Mouse (Mus musculus): ENCODE data around the gene Chd1. TPM values are rescaled to one million over a fixed set of nuclear protein-coding genes. Genes with fewer than 3 reads are reported as not detected.
"Not testable (repeated sequence)": the region's sequence is repeated elsewhere in the genome, so short reads cannot be mapped to it uniquely, and the experiment has no call there.

Chd1 gene
- polyA plus RNA-seq, 1 experiment from 2014 or later = 48.6 TPM

DNA sequence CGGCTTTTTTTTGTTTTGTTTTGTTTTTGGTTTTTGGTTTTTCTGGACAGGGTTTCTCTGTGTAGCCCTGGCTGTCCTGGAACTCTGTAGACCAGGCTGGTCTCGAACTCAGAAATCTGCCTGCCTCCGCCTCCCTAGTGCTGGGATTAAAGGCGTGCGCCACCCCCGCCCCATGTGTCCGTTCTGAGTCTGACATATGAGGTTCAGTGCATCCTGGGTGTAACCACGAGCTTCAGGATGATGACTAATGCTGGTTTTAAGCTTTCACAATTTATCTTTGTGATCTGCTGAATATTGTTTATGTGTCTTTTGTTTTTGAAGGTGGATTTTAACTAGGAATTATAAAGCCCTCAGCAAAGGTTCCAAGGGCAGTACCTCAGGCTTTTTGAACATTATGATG, 37.1 kb downstream of the Chd1 start:
- no peak overlapping the region for H3K4me3 ChIP-seq (replicated peaks)
- no peaks in the 10 kb centered on the region for H3K27me3 ChIP-seq
- 88% methylated on average over 8 of the region's 8 CpGs for WGBS
- no peak overlapping the region for H3K9ac ChIP-seq (replicated peaks)
- ATAC-seq (ENCODE audit: insufficient number of reproducible peaks, insufficient read depth, low FRiP score, low TSS enrichment, low read depth) = no peak
- peaks cover 4% of the 10 kb centered on the region; the same call in 1 of the 2 replicates for H3K4me1 ChIP-seq (replicated peaks)
- no peak overlapping the region for H3K4me2 ChIP-seq
- H3K27ac ChIP-seq = no peak overlapping the region
- H3K9me3 ChIP-seq = no peaks in the 10 kb centered on the region
- H3K36me3 ChIP-seq = peaks cover 66% of the 10 kb centered on the region

- Histone ChIP-seq H3K4me1 (replicated peaks) (peaks cover 4% of the 10 kb centered on the region; the same call in 1 of the 2 replicates), H3K9ac (replicated peaks) (no peak overlapping the region), H3K27ac (no peak overlapping the region), H3K4me3 (replicated peaks) (no peak overlapping the region), H3K9me3 (no peaks in the 10 kb centered on the region), H3K4me2 (no peak overlapping the region), H3K36me3 (peaks cover 66% of the 10 kb centered on the region), H3K27me3 (no peaks in the 10 kb centered on the region)
- ATAC-seq (ENCODE audit: insufficient number of reproducible peaks, insufficient read depth, low FRiP score, low TSS enrichment, low read depth) = no peak
- 94% methylated on average over 10 of the region's 10 CpGs for WGBS
These were observed 38.2 kb downstream of the Chd1 start for GRCm38 (mm10) chr17:15742953-15743352.

- no peak overlapping the region for H3K4me3 ChIP-seq (replicated peaks)
- H3K36me3 ChIP-seq = peaks cover 69% of the 10 kb centered on the region
- H3K27me3 ChIP-seq = no peaks in the 10 kb centered on the region
- WGBS = 93% methylated on average over 5 of the region's 5 CpGs
- H3K27ac ChIP-seq = no peak overlapping the region
- ATAC-seq (ENCODE audit: insufficient number of reproducible peaks, insufficient read depth, low FRiP score, low TSS enrichment, low read depth) = no peak
- peaks cover 4% of the 10 kb centered on the region; the same call in 1 of the 2 replicates for H3K4me1 ChIP-seq (replicated peaks)
- no peaks in the 10 kb centered on the region for H3K9me3 ChIP-seq
- H3K4me2 ChIP-seq = no peak overlapping the region
- H3K9ac ChIP-seq (replicated peaks) = no peak overlapping the region
These were observed 38.6 kb downstream of the Chd1 start for GRCm38 (mm10) chr17:15743379-15743778.

DNA sequence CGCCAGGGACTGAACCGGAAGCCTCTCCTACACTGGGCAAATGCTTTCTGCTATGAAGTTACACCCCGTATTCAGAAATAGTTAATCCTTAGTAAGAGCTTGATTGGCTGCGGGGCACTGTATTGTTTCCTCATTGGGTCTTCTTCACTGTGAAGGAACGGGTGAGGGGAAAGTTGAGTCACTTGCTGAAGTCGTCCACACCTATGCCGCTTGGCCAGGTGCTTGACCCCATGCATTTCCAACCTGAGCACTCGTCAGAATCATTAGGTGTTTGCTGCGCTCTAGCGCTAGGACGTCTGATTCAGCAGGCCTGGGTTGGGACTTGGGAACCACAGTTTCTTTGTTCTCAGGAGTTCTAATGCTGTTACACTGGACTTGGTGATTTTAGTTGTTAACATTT, 41.9 kb downstream of the Chd1 start:
- Histone ChIP-seq H3K36me3 (peaks cover 80% of the 10 kb centered on the region), H3K9ac (replicated peaks) (no peak overlapping the region), H3K27me3 (no peaks in the 10 kb centered on the region), H3K9me3 (no peaks in the 10 kb centered on the region), H3K27ac (no peak overlapping the region), H3K4me2 (no peak overlapping the region), H3K4me1 (replicated peaks) (peaks cover 4% of the 10 kb centered on the region; the same call in 1 of the 2 replicates), H3K4me3 (replicated peaks) (no peak overlapping the region)
- 0 out of 2 replicates have a peak, but pooled peaks have one; percentile 66 for ATAC-seq (ENCODE audit: insufficient number of reproducible peaks, insufficient read depth, low FRiP score, low TSS enrichment, low read depth)
- 76% methylated on average over 11 of the region's 11 CpGs for WGBS

DNA sequence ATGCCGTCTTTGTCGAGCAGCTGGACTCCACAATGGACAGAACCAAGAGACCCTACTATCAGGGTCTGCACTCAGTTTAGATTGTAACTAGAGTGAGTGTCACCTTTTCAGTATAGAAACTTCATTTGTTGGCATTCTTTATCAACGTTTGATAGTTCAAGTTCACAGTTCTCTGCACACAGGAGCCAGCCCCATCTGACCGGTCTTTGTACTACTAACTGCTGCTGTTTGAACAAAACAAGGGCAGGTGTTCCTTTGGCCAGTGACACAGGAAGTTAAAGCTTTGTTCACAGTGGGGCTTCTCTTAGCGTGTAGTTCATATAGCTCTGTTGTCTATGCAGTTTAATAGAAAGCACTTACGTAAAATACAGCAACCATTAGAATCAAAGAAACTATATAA, 43.3 kb downstream of the Chd1 start:
- H3K36me3 ChIP-seq = peaks cover 83% of the 10 kb centered on the region
- H3K4me3 ChIP-seq (replicated peaks) = no peak overlapping the region
- no peaks in the 10 kb centered on the region for H3K27me3 ChIP-seq
- H3K9me3 ChIP-seq = no peaks in the 10 kb centered on the region
- H3K9ac ChIP-seq (replicated peaks) = no peak overlapping the region
- no peak overlapping the region for H3K27ac ChIP-seq
- H3K4me1 ChIP-seq (replicated peaks) = peaks cover 4% of the 10 kb centered on the region; the same call in 1 of the 2 replicates
- 98% methylated on average over 6 of the region's 6 CpGs for WGBS
- H3K4me2 ChIP-seq = no peak overlapping the region
- ATAC-seq (ENCODE audit: insufficient number of reproducible peaks, insufficient read depth, low FRiP score, low TSS enrichment, low read depth) = no peak

DNA sequence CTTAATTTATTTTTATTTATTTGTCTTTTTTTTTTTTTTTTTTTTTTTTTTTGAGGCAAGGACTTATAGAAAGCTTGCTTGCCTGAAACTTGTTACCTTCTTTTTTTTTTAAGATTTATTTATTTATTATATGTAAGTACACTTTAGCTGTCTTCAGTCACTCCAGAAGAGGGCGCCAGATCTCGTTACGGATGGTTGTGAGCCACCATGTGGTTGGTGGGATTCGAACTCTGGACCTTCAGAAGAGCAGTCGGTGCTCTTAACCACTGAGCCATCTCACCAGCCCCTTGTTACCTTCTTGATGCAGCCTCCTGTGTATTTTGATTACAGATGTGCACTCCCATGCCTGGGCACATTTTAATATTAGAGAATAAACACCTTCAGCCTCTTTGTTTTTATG, 46.5 kb downstream of the Chd1 start:
- H3K36me3 ChIP-seq = peaks cover 86% of the 10 kb centered on the region
- not testable (repeated sequence) for H3K27ac ChIP-seq; ATAC-seq (ENCODE audit: insufficient number of reproducible peaks, insufficient read depth, low FRiP score, low TSS enrichment, low read depth); H3K4me3 ChIP-seq (replicated peaks); H3K4me1 ChIP-seq (replicated peaks); H3K4me2 ChIP-seq; H3K27me3 ChIP-seq; H3K9ac ChIP-seq (replicated peaks); H3K9me3 ChIP-seq
- 92% methylated on average over 5 of the region's 5 CpGs for WGBS

DNA sequence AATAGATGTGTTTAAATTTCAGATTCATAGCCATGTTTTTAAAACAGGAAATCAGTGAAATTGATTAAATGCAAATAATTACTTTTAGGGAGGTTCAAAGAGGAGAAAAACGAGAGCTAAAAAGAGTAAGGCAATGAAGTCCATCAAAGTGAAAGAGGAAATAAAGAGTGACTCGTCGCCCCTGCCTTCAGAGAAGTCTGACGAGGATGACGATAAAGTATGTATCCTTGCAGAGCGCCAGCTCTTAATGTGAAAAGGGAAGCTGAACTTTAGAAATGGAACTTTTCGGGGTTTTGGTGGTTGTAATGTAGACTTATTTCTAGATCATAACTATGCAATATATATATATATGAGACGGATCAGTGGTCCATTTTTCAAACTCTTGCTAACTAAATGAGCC, 56.4 kb downstream of the Chd1 start:
- ATAC-seq (ENCODE audit: insufficient number of reproducible peaks, insufficient read depth, low FRiP score, low TSS enrichment, low read depth) = no peak
- H3K4me2 ChIP-seq = no peak overlapping the region
- no peak overlapping the region for H3K4me3 ChIP-seq (replicated peaks)
- no peaks in the 10 kb centered on the region for H3K9me3 ChIP-seq
- H3K9ac ChIP-seq (replicated peaks) = no peak overlapping the region
- WGBS = 85% methylated on average over 8 of the region's 8 CpGs
- H3K4me1 ChIP-seq (replicated peaks) = no peaks in the 10 kb centered on the region
- peaks cover 81% of the 10 kb centered on the region for H3K36me3 ChIP-seq
- no peaks in the 10 kb centered on the region for H3K27me3 ChIP-seq
- no peak overlapping the region for H3K27ac ChIP-seq

GRCm38 (mm10) chr17:15769081-15769724, 64.4 kb downstream of the Chd1 start:
- Histone ChIP-seq H3K9ac (replicated peaks) (no peak overlapping the region), H3K27me3 (no peaks in the 10 kb centered on the region), H3K4me3 (replicated peaks) (no peak overlapping the region), H3K4me1 (replicated peaks) (no peaks in the 10 kb centered on the region), H3K36me3 (peaks cover 67% of the 10 kb centered on the region), H3K4me2 (no peak overlapping the region), H3K27ac (no peak overlapping the region), H3K9me3 (no peaks in the 10 kb centered on the region)
- no peak for ATAC-seq (ENCODE audit: insufficient number of reproducible peaks, insufficient read depth, low FRiP score, low TSS enrichment, low read depth)
- WGBS = 87% methylated on average over 7 of the region's 7 CpGs

DNA sequence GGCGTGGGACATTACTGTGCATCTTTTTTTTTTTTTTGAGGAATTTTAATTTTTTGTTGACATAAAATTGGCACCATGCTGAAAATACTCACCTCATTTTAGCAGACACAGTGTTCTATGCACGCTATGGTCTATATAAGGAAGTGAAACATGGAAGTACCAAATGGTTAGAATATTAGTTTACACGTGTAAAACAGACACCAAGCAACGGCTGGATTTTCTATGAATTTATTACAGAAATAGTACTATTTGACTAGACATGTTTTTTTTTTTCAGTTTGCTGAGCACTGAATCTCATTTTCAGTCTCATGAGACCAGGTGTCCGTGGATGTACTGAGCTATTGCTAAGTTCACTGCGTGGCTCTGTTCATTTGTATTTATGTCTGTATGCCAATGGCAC, 69.2 kb downstream of the Chd1 start:
- WGBS = 83% methylated on average over 6 of the region's 6 CpGs
- Histone ChIP-seq H3K4me2 (no peak overlapping the region), H3K27me3 (no peaks in the 10 kb centered on the region), H3K9me3 (no peaks in the 10 kb centered on the region), H3K36me3 (peaks cover 26% of the 10 kb centered on the region), H3K9ac (replicated peaks) (no peak overlapping the region), H3K4me1 (replicated peaks) (no peaks in the 10 kb centered on the region), H3K27ac (no peak overlapping the region), H3K4me3 (replicated peaks) (no peak overlapping the region)
- ATAC-seq (ENCODE audit: insufficient number of reproducible peaks, insufficient read depth, low FRiP score, low TSS enrichment, low read depth) = no peak

- H3K9ac ChIP-seq (replicated peaks) = no peak overlapping the region
- ATAC-seq (ENCODE audit: insufficient number of reproducible peaks, insufficient read depth, low FRiP score, low TSS enrichment, low read depth) = no peak
- H3K27me3 ChIP-seq = no peaks in the 10 kb centered on the region
- peaks cover 20% of the 10 kb centered on the region for H3K36me3 ChIP-seq
- H3K27ac ChIP-seq = peak overlapping the region; percentile 41; the same call in 1 of the 2 replicates
- H3K4me1 ChIP-seq (replicated peaks) = no peaks in the 10 kb centered on the region
- no peak overlapping the region for H3K4me3 ChIP-seq (replicated peaks)
- 90% methylated on average over 5 of the region's 5 CpGs for WGBS
- H3K9me3 ChIP-seq = no peaks in the 10 kb centered on the region
- no peak overlapping the region for H3K4me2 ChIP-seq
These were observed 69.9 kb downstream of the Chd1 start for GRCm38 (mm10) chr17:15774565-15775215.

GRCm38 (mm10) chr17:15776349-15776748, 71.6 kb downstream of the Chd1 start:
- Histone ChIP-seq H3K36me3 (peaks cover 3% of the 10 kb centered on the region), H3K4me1 (replicated peaks) (no peaks in the 10 kb centered on the region), H3K9ac (replicated peaks) (no peak overlapping the region), H3K9me3 (no peaks in the 10 kb centered on the region), H3K27ac (no peak overlapping the region), H3K27me3 (no peaks in the 10 kb centered on the region), H3K4me3 (replicated peaks) (no peak overlapping the region), H3K4me2 (no peak overlapping the region)
- 79% methylated on average over 5 of the region's 5 CpGs for WGBS
- no peak for ATAC-seq (ENCODE audit: insufficient number of reproducible peaks, insufficient read depth, low FRiP score, low TSS enrichment, low read depth)

GRCm38 (mm10) chr17:15777979-15778378, 73.2 kb downstream of the Chd1 start:
- no peaks in the 10 kb centered on the region for H3K9me3 ChIP-seq
- H3K27ac ChIP-seq = no peak overlapping the region
- H3K4me3 ChIP-seq (replicated peaks) = no peak overlapping the region
- H3K4me1 ChIP-seq (replicated peaks) = no peaks in the 10 kb centered on the region
- no peak overlapping the region for H3K9ac ChIP-seq (replicated peaks)
- H3K27me3 ChIP-seq = no peaks in the 10 kb centered on the region
- H3K36me3 ChIP-seq = no peaks in the 10 kb centered on the region
- no peak overlapping the region for H3K4me2 ChIP-seq
- no peak for ATAC-seq (ENCODE audit: insufficient number of reproducible peaks, insufficient read depth, low FRiP score, low TSS enrichment, low read depth)
- whole genome bisulfite sequencing = 61% methylated on average over 6 of the region's 6 CpGs
